Mouse (Mus musculus) frontal cortex, postnatal 36 days (tissue): ENCODE results near the gene Cyp2d9.
"Not testable (repeated sequence)": the region's sequence is repeated elsewhere in the genome, so short reads cannot be mapped to it uniquely, and the experiment has no call there.

Experiments used
- DNase-seq, 2 experiments: peaks; one replicate each; pipeline ENCODE4 v3.0.0; 2022; ENCODE audit warnings: low spot score in 2 of 2

Gene Cyp2d9

GRCm38 (mm10) chr15:82433137-82433536 is at the start of gene Cyp2d9:
TSS of gene Cyp2d9 (plus strand) at chr15:82433437.
- DNase-seq, result no peak

- no peak for DNase-seq
Measured at GRCm38 (mm10) chr15:82385729-82386128, 47.5 kb upstream of the Cyp2d9 start.

- DNase-seq, result not testable (repeated sequence)
Measured at GRCm38 (mm10) chr15:82389916-82390315, 43.3 kb upstream of the Cyp2d9 start.

GRCm38 (mm10) chr15:82393922-82394321 is 39.3 kb upstream of the Cyp2d9 start, which contains the start of gene Cyp2d11:
TSS of gene Cyp2d11 (minus strand) at chr15:82394022.
- not testable (repeated sequence) for DNase-seq

- not testable (repeated sequence) for DNase-seq
Measured at GRCm38 (mm10) chr15:82395955-82396354, 37.3 kb upstream of the Cyp2d9 start.

GRCm38 (mm10) chr15:82401516-82401915 is 31.7 kb upstream of the Cyp2d9 start:
- DNase-seq, result no peak

- DNase-seq, result no peak
Measured at GRCm38 (mm10) chr15:82402106-82402505, 31.1 kb upstream of the Cyp2d9 start.

- no peak for DNase-seq
Measured at GRCm38 (mm10) chr15:82402741-82403140, 30.5 kb upstream of the Cyp2d9 start.

- no peak for DNase-seq
Measured at GRCm38 (mm10) chr15:82403606-82404005, 29.6 kb upstream of the Cyp2d9 start.

GRCm38 (mm10) chr15:82404163-82404562 is 29.1 kb upstream of the Cyp2d9 start:
- no peak for DNase-seq

- no peak for DNase-seq
Measured at GRCm38 (mm10) chr15:82406981-82407380, 26.3 kb upstream of the Cyp2d9 start, which contains the start of gene Cyp2d10. TSS of gene Cyp2d10 (minus strand) at chr15:82407195.

- DNase-seq, result no peak
Measured at GRCm38 (mm10) chr15:82407536-82407935, 25.7 kb upstream of the Cyp2d9 start.

GRCm38 (mm10) chr15:82416797-82417789 is 16.1 kb upstream of the Cyp2d9 start:
- DNase-seq, result peak; percentile 72 to 85

- DNase-seq, result no peak
Measured at GRCm38 (mm10) chr15:82418616-82419015, 14.6 kb upstream of the Cyp2d9 start.

- DNase-seq, result no peak
Measured at GRCm38 (mm10) chr15:82422935-82423334, 10.3 kb upstream of the Cyp2d9 start.

GRCm38 (mm10) chr15:82423471-82423870 is 9.8 kb upstream of the Cyp2d9 start:
- no peak for DNase-seq

GRCm38 (mm10) chr15:82433621-82434020 is 384 bp downstream of the Cyp2d9 start:
- DNase-seq, result no peak

GRCm38 (mm10) chr15:82434541-82434940 is 1.3 kb downstream of the Cyp2d9 start:
- no peak for DNase-seq

GRCm38 (mm10) chr15:82435011-82435410 is 1.8 kb downstream of the Cyp2d9 start:
- DNase-seq, result no peak

- DNase-seq, result no peak
Measured at GRCm38 (mm10) chr15:82435606-82436005, 2.4 kb downstream of the Cyp2d9 start.

- DNase-seq, result no peak
Measured at GRCm38 (mm10) chr15:82437975-82438617, 4.9 kb downstream of the Cyp2d9 start.

GRCm38 (mm10) chr15:82443658-82444057 is 10.4 kb downstream of the Cyp2d9 start:
- DNase-seq, result no peak

- DNase-seq, result no peak
Measured at GRCm38 (mm10) chr15:82445196-82445595, 12.0 kb downstream of the Cyp2d9 start.
